Mouse (Mus musculus) embryo, embryonic 11 days (tissue): ENCODE measurements around the gene Olfr575.
A peak's percentile ranks its signal among the peaks of the same experiment; 100 is the strongest.

Experiments used
- DNase-seq: peaks from one replicate; pipeline ENCODE4 v3.0.0-alpha.2; 2015

The Olfr575 gene

DNA sequence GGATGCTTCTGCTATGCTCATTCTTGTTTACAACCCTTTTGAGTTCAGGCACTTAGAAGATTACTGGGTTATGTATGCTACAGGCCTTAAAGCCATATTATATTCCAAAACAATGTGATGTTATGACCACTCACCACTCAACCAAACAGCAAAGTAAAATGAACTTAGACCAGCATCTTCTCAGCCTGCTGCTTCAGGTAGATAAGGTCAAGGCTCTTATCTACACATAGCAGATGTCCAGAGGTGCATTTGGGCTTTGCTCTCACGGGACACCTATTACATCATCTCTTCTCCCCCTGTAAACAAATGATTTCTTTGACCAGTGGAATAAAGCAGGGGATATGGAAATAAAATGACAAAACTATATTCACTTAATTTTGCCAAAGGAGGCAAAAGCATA, at the start of gene Olfr575:
Gene Olfr575 (minus strand): TSS at position 183 of the 400 bp plus-strand sequence.
- DNase-seq: no peak

DNA sequence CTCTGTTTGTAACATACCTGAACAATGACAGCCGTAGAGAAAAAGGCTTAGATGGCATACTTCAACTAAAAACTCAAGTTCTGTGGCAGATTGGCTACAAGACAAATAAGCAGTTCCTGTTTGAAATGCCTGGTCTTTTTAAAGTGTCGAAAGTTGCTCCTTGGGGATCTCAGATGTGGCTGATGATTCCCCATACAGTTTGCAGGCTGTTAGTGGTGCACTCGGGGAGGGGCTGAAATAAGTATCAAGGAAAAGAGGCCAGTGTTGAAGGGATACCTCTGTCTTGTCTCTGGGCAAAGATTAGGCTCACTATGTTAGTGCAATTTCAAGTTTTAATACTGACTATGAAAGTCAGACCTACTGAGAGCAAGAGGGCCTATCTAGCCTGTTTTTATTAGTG, 30.6 kb upstream of the Olfr575 start, which contains the start of gene Olfr578:
Gene Olfr578 (minus strand): TSS at position 101 of the 400 bp plus-strand sequence.
- DNase-seq: no peak

DNA sequence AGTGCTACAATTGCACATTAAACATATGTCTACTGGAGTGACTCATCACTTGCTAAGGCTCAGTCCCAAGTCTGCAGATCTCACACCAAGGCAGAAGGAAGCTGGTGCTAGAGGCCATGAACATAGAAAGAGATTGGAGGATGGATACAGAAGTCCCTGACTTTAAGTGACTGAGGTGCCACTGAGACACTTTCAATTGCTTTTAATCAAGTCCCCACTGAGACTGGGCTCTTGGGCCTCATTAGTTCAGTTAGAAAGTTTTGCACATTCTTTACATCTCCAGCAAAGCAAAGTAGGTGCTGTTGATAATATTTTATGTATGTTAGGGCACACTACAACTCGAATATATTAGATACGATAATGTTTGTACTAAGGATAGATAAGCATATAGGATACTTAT, 17.3 kb upstream of the Olfr575 start, which contains the start of gene Olfr577:
Gene Olfr577 (minus strand): TSS at position 101 of the 400 bp plus-strand sequence.
- no peak for DNase-seq

GRCm38 (mm10) chr7:102974399-102974798, 15.8 kb upstream of the Olfr575 start:
- no peak for DNase-seq

GRCm38 (mm10) chr7:102962360-102962759, 3.8 kb upstream of the Olfr575 start, which contains the start of gene Olfr576:
Gene Olfr576, plus strand, starts transcription at chr7:102962660.
- DNase-seq: no peak

- DNase-seq: no peak
These were observed 438 bp downstream of the Olfr575 start for GRCm38 (mm10) chr7:102958137-102958536.

DNA sequence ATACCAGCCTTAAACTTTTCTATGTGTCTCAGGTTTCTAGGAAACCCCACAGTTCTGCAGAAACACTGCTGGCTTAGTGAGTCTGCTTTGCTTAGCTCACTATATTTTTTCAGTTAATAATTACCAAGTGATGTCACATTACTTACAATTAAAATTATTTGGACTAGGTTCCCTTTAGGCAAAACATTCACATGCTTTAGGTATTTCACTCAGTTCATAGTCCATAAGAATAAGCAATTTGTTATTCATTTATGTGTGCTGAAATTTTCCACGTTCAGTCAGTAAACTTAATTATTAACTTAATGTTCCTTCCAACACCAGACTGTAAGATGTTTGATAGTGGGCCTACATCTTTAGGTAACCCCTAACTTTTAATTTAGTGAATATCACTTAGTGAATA, 7.8 kb downstream of the Olfr575 start:
- DNase-seq: no peak

DNA sequence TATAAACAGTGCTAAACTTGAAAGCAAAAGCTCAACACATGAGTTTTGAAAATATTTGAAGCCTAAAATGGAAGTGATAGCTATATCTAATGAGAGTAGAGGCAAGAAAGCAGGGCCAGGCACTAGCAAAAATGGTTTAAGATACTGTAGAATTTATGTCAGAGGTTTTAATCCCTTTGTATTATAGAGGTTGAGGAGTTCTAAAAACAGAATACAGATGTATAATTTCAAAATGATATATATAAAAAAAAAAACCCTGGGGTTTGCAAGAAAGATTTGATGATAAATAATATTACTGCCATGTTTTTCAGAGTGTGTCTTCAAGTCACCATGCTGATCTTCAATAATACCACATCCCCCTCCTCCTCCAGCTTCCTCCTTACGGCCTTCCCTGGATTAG, 10.4 kb downstream of the Olfr575 start, which contains the start of gene Olfr574:
Gene Olfr574 (plus strand): TSS at position 301 of the 400 bp plus-strand sequence.
- no peak for DNase-seq

DNA sequence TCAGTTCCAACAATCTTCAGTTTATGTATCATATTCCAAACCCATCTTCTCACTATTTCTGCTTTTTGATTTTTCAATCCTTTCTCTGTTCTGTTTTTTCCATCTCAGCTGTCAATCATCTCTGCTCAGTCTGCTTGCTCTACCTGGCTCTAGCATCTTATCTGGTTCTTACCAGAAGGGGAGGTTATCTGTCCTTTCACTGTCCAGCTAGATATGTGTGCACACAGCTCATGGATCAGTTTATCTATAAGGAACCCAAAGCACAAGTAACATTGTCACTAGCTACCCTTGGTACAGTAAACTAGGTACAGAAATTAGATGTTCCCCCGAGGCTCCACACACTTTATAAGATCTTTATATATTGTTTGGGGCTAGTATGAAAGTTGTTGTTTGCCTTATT, 15.2 kb downstream of the Olfr575 start:
- no peak for DNase-seq

- no peak for DNase-seq
These were observed 16.1 kb downstream of the Olfr575 start, which contains the start of gene Olfr573-ps1 for GRCm38 (mm10) chr7:102942475-102942874. Gene Olfr573-ps1, minus strand, starts transcription at chr7:102942575.

GRCm38 (mm10) chr7:102927105-102927504, 31.5 kb downstream of the Olfr575 start:
- DNase-seq: no peak

DNA sequence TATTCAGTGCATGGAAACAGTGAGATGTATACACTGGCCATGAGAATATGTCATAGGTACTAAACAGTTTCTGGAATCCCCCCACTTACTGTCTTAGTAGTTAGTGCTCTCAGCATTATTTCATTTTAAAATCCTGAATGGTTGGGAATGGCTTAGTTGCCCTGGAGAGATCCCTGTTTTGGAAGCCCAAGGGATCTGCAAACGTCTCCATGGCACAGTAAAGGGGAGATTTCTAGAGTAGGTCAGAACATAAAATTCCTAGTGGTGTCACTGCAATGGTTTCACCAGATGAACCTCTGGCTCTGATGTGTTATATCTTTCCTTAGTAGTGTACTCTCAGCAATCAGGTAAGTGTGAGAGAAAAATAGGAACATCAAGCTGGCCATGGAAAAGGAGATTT, 34.5 kb downstream of the Olfr575 start, which contains the start of gene Olfr572:
Gene Olfr572 (plus strand): TSS at position 301 of the 400 bp plus-strand sequence.
- DNase-seq: no peak

- DNase-seq: peak; percentile 72
These were observed 38.9 kb downstream of the Olfr575 start for GRCm38 (mm10) chr7:102919632-102920031.

- DNase-seq: peak; percentile 5
These were observed 41.3 kb downstream of the Olfr575 start, which contains the start of gene Olfr571 for GRCm38 (mm10) chr7:102917032-102917875. Gene Olfr571, minus strand, starts transcription at chr7:102917536.

- no peak for DNase-seq
These were observed 42.2 kb downstream of the Olfr575 start for GRCm38 (mm10) chr7:102916405-102916804.

DNA sequence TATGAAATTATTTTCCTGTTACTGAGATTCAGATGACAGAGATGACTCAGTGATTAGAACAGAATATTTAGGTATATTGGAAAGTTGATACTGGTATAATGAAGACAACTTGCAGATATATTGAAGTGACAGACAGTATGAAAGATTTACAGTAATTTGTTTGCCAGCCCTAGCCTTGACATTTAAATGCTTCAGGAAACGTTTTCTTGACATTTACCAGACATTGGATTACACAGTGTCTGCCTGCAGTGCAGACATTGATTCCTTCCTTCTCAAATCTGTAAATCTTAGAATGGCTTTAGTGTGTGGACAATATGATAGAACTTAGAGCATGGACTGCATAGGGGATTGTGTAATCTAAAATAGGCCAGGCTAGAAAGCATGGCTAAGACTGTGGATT, 43.3 kb downstream of the Olfr575 start:
- no peak for DNase-seq
